Mouse (Mus musculus) WW6 (cell line): Measurements from ENCODE around the gene Ksr2.

Source experiments
- DNase-seq: peaks from one replicate; pipeline ENCODE4 v3.0.0-alpha.2; 2013; ENCODE audit warnings: low read depth, low spot score

Gene Ksr2

GRCm38 (mm10) chr5:117781178-117781577 is 367.4 kb downstream of the Ksr2 start:
- DNase-seq: no peak

- no peak for DNase-seq
These were observed 376.3 kb downstream of the Ksr2 start for GRCm38 (mm10) chr5:117790071-117790470.

GRCm38 (mm10) chr5:117791875-117792274 is 378.1 kb downstream of the Ksr2 start:
- DNase-seq: no peak

GRCm38 (mm10) chr5:117800849-117801248 is 387.0 kb downstream of the Ksr2 start:
- no peak for DNase-seq

- no peak for DNase-seq
These were observed 388.3 kb downstream of the Ksr2 start for GRCm38 (mm10) chr5:117802071-117802521.

- DNase-seq: no peak
These were observed 389.8 kb downstream of the Ksr2 start for GRCm38 (mm10) chr5:117803551-117803950.

- no peak for DNase-seq
These were observed 397.1 kb downstream of the Ksr2 start for GRCm38 (mm10) chr5:117810930-117811329.

GRCm38 (mm10) chr5:117818800-117819199 is 405.0 kb downstream of the Ksr2 start:
- DNase-seq: no peak

GRCm38 (mm10) chr5:117820445-117820844 is 406.6 kb downstream of the Ksr2 start:
- no peak for DNase-seq

GRCm38 (mm10) chr5:117823811-117824210 is 410.0 kb downstream of the Ksr2 start:
- no peak for DNase-seq

GRCm38 (mm10) chr5:117824486-117824885 is 410.7 kb downstream of the Ksr2 start:
- no peak for DNase-seq
